Mouse (Mus musculus) NIH3T3 (cell line): Measurements from ENCODE around the gene Hmgcs2.

ENCODE experiments used
- DNase-seq: peaks from one replicate; pipeline ENCODE4 v3.0.0-alpha.2; 2012; ENCODE audit warnings: low read depth

Gene Hmgcs2

DNA sequence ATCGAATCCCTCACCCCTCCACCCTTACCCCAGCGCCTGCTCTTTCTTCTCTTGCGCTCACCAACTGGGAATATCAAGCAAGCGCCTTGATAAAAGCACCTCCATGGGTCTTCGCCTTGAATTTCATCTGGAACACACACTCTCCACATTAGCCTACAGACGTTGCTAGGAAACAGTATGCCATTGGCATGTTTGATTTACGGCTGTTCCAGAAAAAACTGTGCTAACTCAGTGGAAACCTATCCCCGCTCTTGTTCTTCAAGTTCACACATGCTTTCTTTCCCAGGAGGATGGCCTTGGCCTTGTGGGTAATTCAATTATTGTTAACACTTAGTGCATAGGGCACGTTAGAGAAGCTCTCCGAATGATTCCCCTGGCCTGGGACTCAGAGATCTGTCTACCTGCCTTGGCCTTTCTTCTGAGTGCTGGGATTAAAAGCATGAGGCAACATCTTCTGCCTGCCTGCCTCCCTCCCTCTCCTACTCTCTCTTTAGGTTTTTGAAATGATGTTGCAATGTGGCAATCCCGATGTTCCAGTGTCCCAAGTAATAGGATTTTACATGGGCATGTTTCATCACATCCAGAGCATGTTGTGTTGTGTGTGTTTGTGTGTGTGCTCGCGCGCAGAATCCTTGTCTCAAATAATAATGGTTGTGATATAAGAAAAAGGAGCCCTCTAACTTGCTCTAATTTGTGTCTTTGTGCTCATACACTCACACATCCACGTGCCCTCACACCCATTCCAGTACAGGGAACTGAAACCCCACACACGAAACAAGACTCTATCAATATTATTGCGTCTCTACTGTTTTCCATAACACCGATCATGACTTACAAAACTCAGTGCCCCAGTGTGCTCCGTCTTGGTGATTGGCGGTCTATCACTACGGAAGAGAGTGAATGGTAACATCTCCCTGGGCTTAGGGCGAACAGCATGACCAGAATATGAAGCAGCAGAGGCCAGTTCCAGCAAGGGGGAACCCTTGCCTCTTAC is 56.7 kb downstream of the Hmgcs2 start:
- DNase-seq = no peak

DNA sequence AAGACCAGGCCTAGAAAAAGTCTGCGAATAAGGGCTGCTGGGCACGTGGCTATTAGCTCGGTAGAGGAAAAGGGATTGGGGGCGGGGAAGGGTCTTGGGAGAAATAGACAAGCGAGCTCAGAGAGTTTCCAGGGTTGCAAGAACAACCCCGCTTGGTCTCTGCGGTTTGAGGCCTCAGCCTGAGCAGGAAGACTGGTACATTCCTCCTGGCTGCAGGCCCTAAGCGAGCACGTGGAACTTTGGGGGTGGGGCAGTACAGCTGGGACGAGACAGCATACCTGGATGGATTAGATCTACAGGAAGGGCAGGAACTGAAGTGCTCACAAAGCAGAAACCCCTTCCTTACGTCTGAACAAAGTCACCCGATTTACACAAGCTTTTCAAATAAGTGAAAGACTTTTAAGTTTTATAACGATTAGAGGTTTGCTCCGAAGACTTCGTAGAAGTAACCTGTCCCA is 58.4 kb downstream of the Hmgcs2 start:
- DNase-seq = peak; percentile 82

DNA sequence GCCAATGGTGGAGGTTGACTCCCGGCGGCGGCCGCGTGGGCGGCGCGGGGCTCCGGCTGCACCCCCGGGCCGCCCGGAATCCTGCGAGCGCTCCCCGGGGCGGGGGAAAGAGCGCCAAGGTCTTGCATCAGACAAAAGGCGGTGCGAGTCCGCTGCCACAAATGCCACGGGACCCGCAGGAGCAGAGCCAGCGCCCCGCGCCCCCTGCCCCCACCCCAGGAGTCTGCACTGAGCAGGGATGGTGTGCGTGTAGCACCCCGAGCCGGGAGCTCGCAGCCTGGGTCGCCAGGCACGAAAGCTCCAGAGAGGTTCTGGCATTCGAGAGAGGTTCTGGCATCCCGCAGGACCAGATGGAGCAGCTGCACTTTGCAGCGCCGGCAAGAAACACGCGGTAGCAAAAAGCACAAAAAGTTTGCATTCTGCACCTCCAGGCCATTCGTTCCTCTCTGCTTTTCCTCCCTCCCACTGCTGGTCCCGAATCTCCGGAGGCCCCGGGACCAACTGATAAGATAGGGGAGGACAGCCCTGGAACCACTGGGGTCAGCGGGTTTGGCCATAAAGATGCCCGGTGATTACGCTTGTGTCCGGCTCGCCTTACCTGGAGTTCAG is 59.0 kb downstream of the Hmgcs2 start:
- peak; percentile 76 for DNase-seq

DNA sequence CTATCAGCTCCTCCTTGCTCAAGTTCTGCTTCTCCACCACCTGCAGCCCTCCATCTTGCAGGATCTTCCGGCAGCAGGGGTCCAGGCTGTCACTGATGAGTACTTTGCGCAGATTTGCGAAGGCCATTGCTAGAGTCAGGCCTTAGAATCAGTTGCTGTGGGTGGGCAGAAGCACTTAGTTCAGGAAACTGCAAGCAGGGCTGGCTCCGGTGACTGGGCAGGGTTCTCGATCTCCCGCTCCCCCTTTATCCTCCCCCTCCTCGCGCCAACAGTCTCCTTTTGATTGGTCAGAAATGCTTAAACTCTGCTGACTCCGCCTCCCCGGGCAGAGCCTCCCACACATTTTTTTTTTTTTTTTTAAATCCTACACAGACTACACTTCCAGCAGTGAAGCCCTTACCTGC is 59.5 kb downstream of the Hmgcs2 start, which contains the start of gene Phgdh:
Gene Phgdh, minus strand, starts transcription at position 285 of the 404 bp plus-strand sequence.
- peak; percentile 92 for DNase-seq

DNA sequence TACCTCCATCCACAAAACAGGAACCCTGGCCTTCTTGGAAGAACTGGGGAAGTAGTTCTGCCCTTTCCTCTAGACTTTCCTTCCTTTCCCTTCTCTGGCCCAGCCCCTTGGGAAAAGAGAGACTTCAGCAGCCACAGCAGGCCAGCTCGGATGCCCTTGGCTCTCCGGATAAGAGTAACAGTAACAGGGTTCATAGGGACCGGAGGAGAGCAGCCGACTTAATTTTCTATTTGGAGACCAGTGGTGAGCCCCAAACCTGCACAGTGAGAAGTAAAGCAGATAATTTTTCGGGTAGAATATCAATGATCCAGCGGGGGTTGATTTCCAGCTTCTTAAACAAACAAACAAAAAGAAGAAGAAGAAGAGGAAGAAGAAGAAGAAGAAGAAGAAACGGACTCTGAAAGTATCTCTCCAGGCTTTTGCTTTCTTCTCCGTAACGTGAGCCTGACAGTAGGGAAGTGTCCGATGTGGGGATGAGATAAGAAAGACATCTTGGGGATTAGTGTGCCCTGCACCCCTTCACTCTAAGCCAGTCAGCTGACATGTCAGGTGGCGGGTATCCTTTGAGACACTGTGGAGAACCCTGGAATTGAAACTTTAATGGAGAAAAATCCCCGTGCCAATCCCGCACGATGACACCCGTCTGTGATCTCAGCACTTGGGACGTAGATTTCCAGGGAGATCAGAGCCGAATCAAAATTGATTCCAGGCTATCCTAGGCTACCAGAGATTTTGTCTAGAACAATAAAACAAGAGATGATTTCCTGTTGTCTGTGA is 60.8 kb downstream of the Hmgcs2 start:
- no peak for DNase-seq

DNA sequence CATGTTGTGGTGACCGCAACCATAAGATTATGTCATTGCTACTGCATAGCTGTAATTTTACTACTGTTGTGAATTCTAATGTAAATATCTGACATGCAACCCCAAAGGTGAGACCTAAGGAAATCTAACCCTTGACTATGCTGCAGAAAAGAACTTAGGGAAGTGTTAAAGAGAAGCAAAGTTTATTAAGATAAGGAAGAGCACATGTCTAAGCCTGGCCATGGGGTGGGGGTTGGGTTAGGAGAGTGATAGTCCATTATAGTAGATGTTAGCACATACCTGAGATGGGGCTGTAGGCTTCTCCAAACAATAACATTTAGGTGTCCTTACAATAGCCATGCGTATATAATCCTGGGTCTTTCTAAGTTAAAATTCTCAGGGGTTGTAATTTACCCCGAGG is 63.0 kb downstream of the Hmgcs2 start:
- DNase-seq = no peak

DNA sequence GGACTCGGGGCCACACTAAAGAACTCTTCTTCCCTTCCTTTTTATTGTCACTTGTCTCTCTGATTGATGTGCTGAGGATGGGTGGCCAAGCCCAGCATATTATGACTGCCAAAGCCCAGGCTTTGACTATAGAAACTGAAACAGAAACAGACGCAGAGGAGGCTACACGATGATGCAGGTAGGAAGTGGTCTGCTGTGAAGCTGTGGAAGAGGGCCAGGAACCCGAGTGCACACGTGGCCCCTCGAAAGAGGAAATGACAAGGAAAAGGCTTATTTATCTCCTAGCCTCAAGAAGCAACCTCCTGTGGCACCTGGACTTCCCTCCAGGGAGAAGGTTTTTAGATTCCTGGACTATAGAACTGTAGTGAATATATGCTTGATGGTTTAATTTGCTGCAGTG is 67.9 kb downstream of the Hmgcs2 start:
- DNase-seq = no peak

DNA sequence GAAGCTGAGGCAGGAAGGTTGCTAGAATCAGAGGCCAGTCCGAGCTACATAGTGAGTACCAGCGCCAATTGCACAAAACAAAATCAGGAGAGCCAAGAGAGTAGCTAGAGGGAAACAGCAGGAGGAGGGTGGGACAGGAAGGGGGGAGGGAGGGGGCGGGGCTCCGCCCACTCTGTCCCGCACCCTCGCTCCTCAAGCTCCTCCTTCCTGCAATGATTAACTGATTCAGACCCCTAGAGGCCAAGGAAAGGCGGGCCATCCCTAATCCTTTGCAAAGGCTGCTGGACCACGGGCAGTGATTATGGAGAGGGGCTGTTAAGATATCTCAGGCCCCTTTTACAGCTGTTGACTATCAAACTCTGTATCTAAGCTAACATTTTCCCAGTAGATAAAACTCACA is 68.5 kb downstream of the Hmgcs2 start:
- DNase-seq = no peak

DNA sequence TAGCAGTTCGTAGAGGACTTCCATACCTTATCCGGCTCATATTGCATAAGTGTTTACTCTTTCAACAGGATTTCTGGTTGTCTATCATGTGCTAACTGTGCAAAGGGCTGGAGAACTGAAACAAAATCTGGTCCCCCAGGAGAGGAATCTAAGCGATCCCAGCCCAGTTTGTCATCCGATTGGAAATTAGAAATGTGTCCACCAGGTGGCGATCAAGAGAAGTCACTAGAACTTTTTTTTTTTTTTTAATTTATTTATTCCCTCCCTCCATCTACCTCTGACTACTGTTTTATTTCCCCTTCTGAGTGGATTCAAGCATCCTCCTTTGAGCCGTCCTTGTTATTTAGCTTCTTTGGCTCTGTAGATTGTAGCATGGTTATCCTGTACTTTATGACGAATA is 73.7 kb downstream of the Hmgcs2 start:
- peak; percentile 87 for DNase-seq

DNA sequence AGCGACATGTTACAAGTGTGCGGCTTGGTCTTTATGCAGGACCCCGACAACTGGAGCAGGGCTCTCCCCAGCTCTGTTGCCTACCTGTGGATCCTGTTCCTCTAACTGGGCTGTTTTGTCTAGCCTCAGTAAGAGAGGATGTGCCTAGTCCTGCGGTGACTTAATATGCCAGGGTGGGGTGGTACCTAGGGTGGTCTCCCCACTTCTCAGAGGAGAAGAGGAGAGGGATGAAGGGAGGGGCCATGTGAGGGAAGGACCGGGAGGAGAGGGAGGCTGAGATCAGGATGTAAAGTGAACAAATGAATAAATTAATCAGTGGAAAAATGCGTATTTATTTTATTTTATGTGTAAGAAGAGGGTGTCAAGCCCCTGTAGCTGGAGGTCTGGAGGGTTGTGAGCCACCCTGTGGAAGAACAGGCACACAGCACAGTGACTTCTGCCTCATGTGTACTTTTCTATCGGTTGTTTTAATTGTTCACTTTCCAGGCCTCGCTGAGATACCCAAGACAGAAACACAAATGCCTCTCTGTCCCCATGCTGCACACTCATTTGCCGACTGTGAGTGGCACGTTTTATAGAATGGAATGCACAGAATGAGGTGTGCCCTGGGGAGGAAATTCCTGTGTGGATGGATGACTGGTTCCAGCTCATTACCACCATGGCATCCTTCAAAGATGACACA is 75.2 kb downstream of the Hmgcs2 start:
- DNase-seq = peak; percentile 51

DNA sequence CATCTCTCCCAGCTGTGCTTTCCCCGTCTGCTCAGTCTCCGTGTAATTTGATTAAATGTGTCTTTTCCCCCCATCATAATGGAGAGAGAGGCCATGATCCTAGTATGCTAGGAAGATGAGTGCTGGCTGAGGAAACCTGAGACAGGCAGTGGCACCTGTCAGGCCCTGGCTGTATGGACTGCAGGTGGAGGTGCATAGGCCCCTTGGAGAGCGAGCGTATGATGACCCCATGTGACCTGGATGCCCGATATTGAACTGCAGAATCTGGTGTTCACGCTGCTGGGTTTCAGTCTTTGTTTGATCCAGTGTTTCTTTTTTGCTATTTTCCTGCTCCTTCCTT is 75.8 kb downstream of the Hmgcs2 start:
- DNase-seq = no peak

DNA sequence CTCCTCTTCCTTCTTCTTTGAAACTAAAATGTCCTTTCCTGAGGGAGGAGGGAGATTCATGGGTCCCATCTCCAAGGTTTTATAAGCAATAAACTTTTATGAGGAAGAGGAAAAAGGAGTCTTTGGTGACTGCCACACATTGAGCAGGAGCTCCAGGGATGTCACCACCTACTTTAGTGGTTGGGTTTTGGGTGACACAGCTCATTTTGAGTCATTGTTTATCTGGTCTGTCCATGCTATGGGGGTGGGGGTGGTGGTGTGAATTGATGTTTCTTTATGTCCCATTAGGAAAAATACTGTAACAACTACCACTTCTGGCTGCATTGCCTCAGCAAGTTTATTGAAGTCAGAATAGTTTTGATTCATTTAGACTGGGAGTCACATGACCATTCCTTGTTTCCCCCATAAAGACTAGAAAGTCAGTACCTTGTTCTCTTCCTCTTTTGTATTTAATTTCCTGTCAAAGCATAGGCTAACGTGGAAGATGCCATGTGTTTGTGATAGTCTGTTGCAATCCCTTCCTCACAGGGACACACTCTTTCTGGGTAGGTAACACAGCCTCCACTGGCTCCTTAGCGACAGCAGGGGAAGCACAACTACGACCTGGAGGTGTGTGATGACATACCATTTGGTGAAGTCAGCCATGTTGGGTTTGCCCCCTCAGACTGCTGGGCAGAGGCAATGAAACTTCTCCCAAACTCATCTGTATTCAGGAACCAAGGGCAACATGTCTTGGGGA is 76.6 kb downstream of the Hmgcs2 start:
- no peak for DNase-seq
